Mouse (Mus musculus): ENCODE data around the gene Chrna3. TPM values are rescaled to one million over a fixed set of nuclear protein-coding genes. Genes with fewer than 3 reads are reported as not detected.

Chrna3 gene
- polyA plus RNA-seq, 1 experiment from 2014 or later: 4.4 TPM

- H3K9me3 ChIP-seq (replicated peaks; ENCODE audit: control insufficient read depth, low read length): no peaks in the 10 kb centered on the region
- H3K27me3 ChIP-seq (ENCODE audit: control insufficient read depth, insufficient read depth, low read length): peaks cover 20% of the 10 kb centered on the region
- ATAC-seq (replicated peaks; ENCODE audit: insufficient number of reproducible peaks, low FRiP score, low TSS enrichment, low read depth): no peak
- no peak overlapping the region; the same call in 1 of the 2 replicates for H3K4me2 ChIP-seq (ENCODE audit: low read depth, low read length)
- H3K4me1 ChIP-seq (ENCODE audit: control insufficient read depth, insufficient read depth, low read length): no peaks in the 10 kb centered on the region
- H3K9ac ChIP-seq (replicated peaks; ENCODE audit: low read length): no peak overlapping the region
- WGBS: 6% methylated on average over 7 of the region's 7 CpGs
- H3K4me3 ChIP-seq (ENCODE audit: low read depth, low read length): peak overlapping the region; percentile 59; the same call in 1 of the 2 replicates
- peak; percentile 30 for DNase-seq (ENCODE audit: low spot score)
- no peaks in the 10 kb centered on the region for H3K36me3 ChIP-seq (replicated peaks; ENCODE audit: control insufficient read depth, insufficient read depth, low read depth, low read length)
- no peak overlapping the region for H3K27ac ChIP-seq (replicated peaks; ENCODE audit: low read depth, low read length)
These were observed 44.0 kb downstream of the Chrna3 start for GRCm38 (mm10) chr9:54982401-54982800.

- ATAC-seq (replicated peaks; ENCODE audit: insufficient number of reproducible peaks, low FRiP score, low TSS enrichment, low read depth) (peak; percentile 81), DNase-seq (ENCODE audit: low spot score) (peak; percentile 76)
- peak overlapping the region; percentile 93 for H3K4me2 ChIP-seq (ENCODE audit: low read depth, low read length)
- peaks cover 20% of the 10 kb centered on the region for H3K27me3 ChIP-seq (ENCODE audit: control insufficient read depth, insufficient read depth, low read length)
- H3K4me1 ChIP-seq (ENCODE audit: control insufficient read depth, insufficient read depth, low read length): no peaks in the 10 kb centered on the region
- under 1% methylated on average over 63 of the region's 85 CpGs for WGBS
- peak overlapping the region; percentile 59 for H3K4me3 ChIP-seq (ENCODE audit: low read depth, low read length)
- no peaks in the 10 kb centered on the region for H3K9me3 ChIP-seq (replicated peaks; ENCODE audit: control insufficient read depth, low read length)
- H3K36me3 ChIP-seq (replicated peaks; ENCODE audit: control insufficient read depth, insufficient read depth, low read depth, low read length): no peaks in the 10 kb centered on the region
- H3K9ac ChIP-seq (replicated peaks; ENCODE audit: low read length): peak overlapping the region; percentile 50
- H3K27ac ChIP-seq (replicated peaks; ENCODE audit: low read depth, low read length): no peak overlapping the region
These were observed 44.8 kb downstream of the Chrna3 start for GRCm38 (mm10) chr9:54981291-54982191.

GRCm38 (mm10) chr9:54980674-54981073 lies 45.7 kb downstream of the Chrna3 start, which contains the start of gene Chrna5:
Gene Chrna5, plus strand, starts transcription at chr9:54980880.
- Histone ChIP-seq H3K4me3 (ENCODE audit: low read depth, low read length) (peak within 1 kb of the TSS; percentile 59), H3K27ac (replicated peaks; ENCODE audit: low read depth, low read length) (no peak within 1 kb of the TSS), H3K36me3 (replicated peaks; ENCODE audit: control insufficient read depth, insufficient read depth, low read depth, low read length) (no peaks in the 10 kb centered on the region), H3K9ac (replicated peaks; ENCODE audit: low read length) (peak within 1 kb of the TSS; percentile 50), H3K9me3 (replicated peaks; ENCODE audit: control insufficient read depth, low read length) (no peaks in the 10 kb centered on the region), H3K4me2 (ENCODE audit: low read depth, low read length) (peak within 1 kb of the TSS; percentile 93), H3K27me3 (ENCODE audit: control insufficient read depth, insufficient read depth, low read length) (peaks cover 20% of the 10 kb centered on the region), H3K4me1 (ENCODE audit: control insufficient read depth, insufficient read depth, low read length) (no peaks in the 10 kb centered on the region)
- no peak for DNase-seq (ENCODE audit: low spot score)
- 62% methylated on average over 8 of the region's 8 CpGs for WGBS
- ATAC-seq (replicated peaks; ENCODE audit: insufficient number of reproducible peaks, low FRiP score, low TSS enrichment, low read depth): no peak

GRCm38 (mm10) chr9:54969972-54970637 lies 56.3 kb downstream of the Chrna3 start:
- no peak overlapping the region for H3K4me2 ChIP-seq (ENCODE audit: low read depth, low read length)
- no peaks in the 10 kb centered on the region for H3K9me3 ChIP-seq (replicated peaks; ENCODE audit: control insufficient read depth, low read length)
- H3K27ac ChIP-seq (replicated peaks; ENCODE audit: low read depth, low read length): no peak overlapping the region
- H3K4me3 ChIP-seq (ENCODE audit: low read depth, low read length): no peak overlapping the region
- 64% methylated on average over 8 of the region's 8 CpGs for WGBS
- no peaks in the 10 kb centered on the region for H3K27me3 ChIP-seq (ENCODE audit: control insufficient read depth, insufficient read depth, low read length)
- DNase-seq (ENCODE audit: low spot score) (no peak), ATAC-seq (replicated peaks; ENCODE audit: insufficient number of reproducible peaks, low FRiP score, low TSS enrichment, low read depth) (no peak)
- no peaks in the 10 kb centered on the region for H3K4me1 ChIP-seq (ENCODE audit: control insufficient read depth, insufficient read depth, low read length)
- no peaks in the 10 kb centered on the region for H3K36me3 ChIP-seq (replicated peaks; ENCODE audit: control insufficient read depth, insufficient read depth, low read depth, low read length)
- no peak overlapping the region for H3K9ac ChIP-seq (replicated peaks; ENCODE audit: low read length)

GRCm38 (mm10) chr9:54963669-54964068 lies 62.7 kb downstream of the Chrna3 start:
- Histone ChIP-seq H3K9me3 (replicated peaks; ENCODE audit: control insufficient read depth, low read length) (no peaks in the 10 kb centered on the region), H3K27ac (replicated peaks; ENCODE audit: low read depth, low read length) (no peak overlapping the region)

GRCm38 (mm10) chr9:54961059-54961458 lies 65.3 kb downstream of the Chrna3 start:
- Histone ChIP-seq H3K27me3 (ENCODE audit: control insufficient read depth, insufficient read depth, low read length) (no peaks in the 10 kb centered on the region), H3K4me1 (ENCODE audit: control insufficient read depth, insufficient read depth, low read length) (no peaks in the 10 kb centered on the region), H3K27ac (replicated peaks; ENCODE audit: low read depth, low read length) (no peak overlapping the region), H3K4me2 (ENCODE audit: low read depth, low read length) (no peak overlapping the region), H3K36me3 (replicated peaks; ENCODE audit: control insufficient read depth, insufficient read depth, low read depth, low read length) (peaks cover 7% of the 10 kb centered on the region), H3K9me3 (replicated peaks; ENCODE audit: control insufficient read depth, low read length) (no peaks in the 10 kb centered on the region), H3K4me3 (ENCODE audit: low read depth, low read length) (no peak overlapping the region), H3K9ac (replicated peaks; ENCODE audit: low read length) (no peak overlapping the region)
- no peak for ATAC-seq (replicated peaks; ENCODE audit: insufficient number of reproducible peaks, low FRiP score, low TSS enrichment, low read depth)
- no peak for DNase-seq (ENCODE audit: low spot score)
- 95% methylated on average over 4 of the region's 4 CpGs for WGBS

More at GRCm38 (mm10) chr9:54963669-54964068, 62.7 kb downstream of the Chrna3 start:
- DNase-seq (ENCODE audit: low spot score) (no peak), ATAC-seq (replicated peaks; ENCODE audit: insufficient number of reproducible peaks, low FRiP score, low TSS enrichment, low read depth) (no peak)
- no peak overlapping the region for H3K4me2 ChIP-seq (ENCODE audit: low read depth, low read length)
- 0 out of 2 replicates have a peak, but pooled peaks cover 1% of the 10 kb centered on the region for H3K36me3 ChIP-seq (replicated peaks; ENCODE audit: control insufficient read depth, insufficient read depth, low read depth, low read length)
- H3K9ac ChIP-seq (replicated peaks; ENCODE audit: low read length): no peak overlapping the region
- H3K4me3 ChIP-seq (ENCODE audit: low read depth, low read length): no peak overlapping the region
- H3K4me1 ChIP-seq (ENCODE audit: control insufficient read depth, insufficient read depth, low read length): no peaks in the 10 kb centered on the region
- H3K27me3 ChIP-seq (ENCODE audit: control insufficient read depth, insufficient read depth, low read length): no peaks in the 10 kb centered on the region

Data from embryonic facial prominence, embryonic 11.5 days (tissue).